Mouse (Mus musculus) midbrain, embryonic 11.5 days (tissue): ENCODE measurements at regions not wholly inside any gene's neighbourhood (a gene's known extent, or its start where the extent isn't known, plus 50 kb on each side); places are given as distances from the start of the nearest gene placed in this dataset.

Experiments
- ATAC-seq: fragments of 200-750 bp; cut with Nextera tagmentation; 2 replicates; pipeline ENCODE4 v1.8.0; 2017; ENCODE audit warnings: moderate TSS enrichment, moderate library complexity; ENCODE audit not compliant: low FRiP score
- DNase-seq: peaks from one replicate; pipeline ENCODE4 v3.0.0; 2015; ENCODE audit warnings: low spot score; ENCODE audit errors: missing footprints
- H3K27ac ChIP-seq: fragments of 300-500 bp; sonication (generic); 2 replicates; pipeline ENCODE4 v1.5.1; 2014; ENCODE audit warnings: low read depth, low read length
- H3K27me3 ChIP-seq: fragments of 300-500 bp; sonication (generic); 2 replicates; pipeline ENCODE4 v1.6.1; 2014; ENCODE audit warnings: mild to moderate bottlenecking, low read length, moderate library complexity, mixed read lengths; ENCODE audit not compliant: control insufficient read depth, insufficient read depth
- H3K36me3 ChIP-seq: fragments of 300-500 bp; sonication (generic); 2 replicates; pipeline ENCODE4 v1.6.1; 2014; ENCODE audit warnings: mild to moderate bottlenecking, low read length, moderate library complexity, mixed read lengths; ENCODE audit not compliant: control insufficient read depth, insufficient read depth
- H3K4me1 ChIP-seq: fragments of 300-500 bp; sonication (generic); 2 replicates; pipeline ENCODE4 v1.6.1; 2014; ENCODE audit warnings: low read length; ENCODE audit not compliant: control insufficient read depth, insufficient read depth
- H3K4me2 ChIP-seq: fragments of 300-500 bp; sonication (generic); 2 replicates; pipeline ENCODE4 v1.6.1; 2014; ENCODE audit warnings: mild to moderate bottlenecking, moderate library complexity
- H3K4me3 ChIP-seq: fragments of 300-500 bp; sonication (generic); 2 replicates; pipeline ENCODE4 v1.5.1; 2014; ENCODE audit warnings: low read depth, low read length
- H3K9ac ChIP-seq: fragments of 300-500 bp; sonication (generic); 2 replicates; pipeline ENCODE4 v1.6.1; 2014; ENCODE audit warnings: low read length
- H3K9me3 ChIP-seq: fragments of 300-500 bp; sonication (generic); 2 replicates; pipeline ENCODE4 v1.6.1; 2016; ENCODE audit warnings: low read length; ENCODE audit not compliant: control insufficient read depth
- WGBS: fragments of 180-500 bp; shearing (Covaris S2); extraction: QIAGEN DNeasy Blood & Tissue Kit; methylation state at CpG from one replicate; pipeline ENCODE4 v1.1.7; 2014; 5-methylcytosine and 5-hydroxymethylcytosine counted together

- no peaks in the 10 kb centered on the region; the same call in 1 of the 2 replicates for H3K4me1 ChIP-seq
- ATAC-seq (no peak), DNase-seq (no peak)
- H3K9ac ChIP-seq: no peak overlapping the region
- no peaks in the 10 kb centered on the region for H3K36me3 ChIP-seq
- H3K4me3 ChIP-seq: no peak overlapping the region
- no peaks in the 10 kb centered on the region for H3K9me3 ChIP-seq
- no peak overlapping the region for H3K4me2 ChIP-seq
- no peak overlapping the region for H3K27ac ChIP-seq
- 72% methylated on average over 3 of the region's 3 CpGs for WGBS
- H3K27me3 ChIP-seq: no peaks in the 10 kb centered on the region
Observed at GRCm38 (mm10) chr17:89982904-89983303, 72.7 kb upstream of the Gm10184 start.

GRCm38 (mm10) chr17:89979055-89979853 is 69.0 kb upstream of the Gm10184 start:
- no peaks in the 10 kb centered on the region for H3K36me3 ChIP-seq
- H3K27me3 ChIP-seq: no peaks in the 10 kb centered on the region
- no peak overlapping the region for H3K4me2 ChIP-seq
- no peak overlapping the region for H3K27ac ChIP-seq
- 0 out of 2 replicates have a peak, but pooled peaks have one; percentile 55 for ATAC-seq
- H3K9me3 ChIP-seq: no peaks in the 10 kb centered on the region
- 39% methylated on average over 5 of the region's 5 CpGs for WGBS
- no peak overlapping the region for H3K4me3 ChIP-seq
- DNase-seq: no peak
- no peak overlapping the region for H3K9ac ChIP-seq
- H3K4me1 ChIP-seq: no peaks in the 10 kb centered on the region; the same call in 1 of the 2 replicates

- 86% methylated on average over 1 of the region's 1 CpGs for WGBS
- no peak overlapping the region for H3K27ac ChIP-seq
- DNase-seq: no peak
- ATAC-seq: no peak
- no peak overlapping the region for H3K4me2 ChIP-seq
- no peaks in the 10 kb centered on the region for H3K4me1 ChIP-seq
- H3K9me3 ChIP-seq: no peaks in the 10 kb centered on the region
- no peaks in the 10 kb centered on the region for H3K36me3 ChIP-seq
- no peak overlapping the region for H3K4me3 ChIP-seq
- no peaks in the 10 kb centered on the region for H3K27me3 ChIP-seq
- no peak overlapping the region for H3K9ac ChIP-seq
Observed at GRCm38 (mm10) chr17:89963000-89963399, 52.8 kb upstream of the Gm10184 start.

- Histone ChIP-seq H3K4me2 (no peak overlapping the region), H3K27me3 (no peaks in the 10 kb centered on the region), H3K4me3 (no peak overlapping the region), H3K9me3 (no peaks in the 10 kb centered on the region), H3K36me3 (no peaks in the 10 kb centered on the region), H3K9ac (no peak overlapping the region), H3K4me1 (no peaks in the 10 kb centered on the region), H3K27ac (no peak overlapping the region)
- WGBS: 92% methylated on average over 1 of the region's 1 CpGs
- ATAC-seq (no peak), DNase-seq (no peak)
Observed at GRCm38 (mm10) chr17:89961431-89961830, 51.2 kb upstream of the Gm10184 start.

GRCm38 (mm10) chr17:89960368-89960767 is 50.1 kb upstream of the Gm10184 start:
- 95% methylated on average over 1 of the region's 1 CpGs for WGBS
- ATAC-seq (no peak), DNase-seq (no peak)
- Histone ChIP-seq H3K4me3 (no peak overlapping the region), H3K9ac (no peak overlapping the region), H3K9me3 (no peaks in the 10 kb centered on the region), H3K4me2 (no peak overlapping the region), H3K27me3 (no peaks in the 10 kb centered on the region), H3K36me3 (no peaks in the 10 kb centered on the region), H3K27ac (no peak overlapping the region), H3K4me1 (no peaks in the 10 kb centered on the region)
